Mouse (Mus musculus): ENCODE measurements around the gene Bub1b.

- TF ChIP-seq CTCF (IDR thresholded peaks at IDR 0.05; ENCODE audit: low read depth) (no peak), EP300 (IDR thresholded peaks at IDR 0.05; ENCODE audit: low read depth) (no peak)
These were observed 9.0 kb downstream of the Bub1b start for GRCm38 (mm10) chr2:118606976-118607375.

Data from liver, postnatal 0 days (tissue).